Mouse (Mus musculus) liver, postnatal 0 days (tissue): ENCODE results near the gene Prpf8. TPM values are rescaled to one million over a fixed set of nuclear protein-coding genes. Genes with fewer than 3 reads are reported as not detected.

Experiments
- ATAC-seq: fragments of 200-750 bp; cut with Nextera tagmentation; 2 replicates; pipeline ENCODE4 v1.8.0; 2017; ENCODE audit warnings: mild to moderate bottlenecking, moderate library complexity
- DNase-seq: peaks from one replicate; pipeline ENCODE4 v3.0.0-alpha.2; 2016
- H3K27ac ChIP-seq: fragments of 300-500 bp; sonication (generic); 2 replicates; pipeline ENCODE4 v1.5.1; 2014; ENCODE audit warnings: antibody characterized with exemption, moderate library complexity, mild to moderate bottlenecking, low read depth
- H3K27me3 ChIP-seq: fragments of 300-500 bp; sonication (generic); 2 replicates; pipeline ENCODE4 v1.6.1; 2014; ENCODE audit warnings: low read length, control low read depth, mixed read lengths; ENCODE audit not compliant: insufficient read depth
- H3K36me3 ChIP-seq: fragments of 300-500 bp; sonication (generic); replicated peaks from 2 replicates; pipeline ENCODE4 v1.6.1; 2014; ENCODE audit warnings: mild to moderate bottlenecking, control low read depth, low read length, moderate library complexity, mixed read lengths; ENCODE audit not compliant: insufficient read depth
- H3K4me1 ChIP-seq: fragments of 300-500 bp; sonication (generic); 2 replicates; pipeline ENCODE4 v1.6.1; 2014; ENCODE audit warnings: antibody characterized with exemption, mild to moderate bottlenecking, control low read depth; ENCODE audit not compliant: insufficient read depth
- H3K4me2 ChIP-seq: fragments of 300-500 bp; sonication (generic); 2 replicates; pipeline ENCODE4 v1.6.1; 2014; ENCODE audit warnings: low read depth, mild to moderate bottlenecking, low read length, moderate library complexity, mixed read lengths
- H3K4me3 ChIP-seq: fragments of 300-500 bp; sonication (generic); 2 replicates; pipeline ENCODE4 v1.5.1; 2014; ENCODE audit warnings: low read depth, low read length
- H3K9ac ChIP-seq: fragments of 300-500 bp; sonication (generic); replicated peaks from 2 replicates; pipeline ENCODE4 v1.6.1; 2014; ENCODE audit warnings: mild to moderate bottlenecking, moderate library complexity
- H3K9me3 ChIP-seq: fragments of 300-500 bp; sonication (generic); 2 replicates; pipeline ENCODE4 v1.6.1; 2016; ENCODE audit warnings: mild to moderate bottlenecking, control low read depth, low read length, mixed read lengths
- CTCF ChIP-seq: sonication (generic); IDR thresholded peaks from 2 replicates; pipeline ENCODE4 v1.5.1; 2016; ENCODE audit warnings: antibody characterized with exemption, low read depth
- EP300 ChIP-seq: IDR thresholded peaks from 2 replicates; pipeline ENCODE4 v1.6.1; 2016; ENCODE audit warnings: antibody characterized with exemption, low read depth, mild to moderate bottlenecking
- WGBS: fragments of 180-500 bp; shearing (Covaris S2); extraction: QIAGEN DNeasy Blood & Tissue Kit; methylation state at CpG from one replicate; pipeline ENCODE4 v1.1.7; 2014; ENCODE audit not compliant: insufficient replicate concordance; 5-methylcytosine and 5-hydroxymethylcytosine counted together
- polyA plus RNA-seq: library from polyadenylated mRNA; unstranded; fragments of >200 nt; fragmentation: Nextera tagmentation; extraction: Ambion mirVana; gene quantifications from 2 replicates; pipeline ENCODE4 v1.2.1, GENCODE M21; 2015

Prpf8 gene
- polyA plus RNA-seq, 1 experiment from 2014 or later, result 13.9 TPM

DNA sequence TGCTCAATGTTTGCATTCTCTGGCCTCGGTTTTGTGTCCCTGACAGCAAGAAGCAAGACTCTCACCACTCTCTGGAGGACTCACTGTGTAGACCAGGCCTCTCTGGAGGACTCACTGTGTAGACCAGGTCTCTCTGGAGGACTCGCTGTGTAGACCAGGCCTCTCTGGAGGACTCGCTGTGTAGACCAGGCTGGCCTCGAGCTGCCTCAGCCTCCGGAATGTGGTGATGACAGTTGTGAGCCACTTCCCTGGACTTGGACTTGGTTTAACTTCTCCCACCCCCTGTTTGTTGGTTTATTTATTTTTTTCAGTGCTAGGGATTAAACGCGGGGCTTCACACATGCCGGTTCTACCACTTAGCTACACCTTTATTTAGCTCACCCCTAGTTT, 50.4 kb downstream of the Prpf8 start:
- ATAC-seq, result no peak
- WGBS, result 75% methylated on average over 8 of the region's 8 CpGs
- peaks cover 22% of the 10 kb centered on the region for H3K4me1 ChIP-seq

DNA sequence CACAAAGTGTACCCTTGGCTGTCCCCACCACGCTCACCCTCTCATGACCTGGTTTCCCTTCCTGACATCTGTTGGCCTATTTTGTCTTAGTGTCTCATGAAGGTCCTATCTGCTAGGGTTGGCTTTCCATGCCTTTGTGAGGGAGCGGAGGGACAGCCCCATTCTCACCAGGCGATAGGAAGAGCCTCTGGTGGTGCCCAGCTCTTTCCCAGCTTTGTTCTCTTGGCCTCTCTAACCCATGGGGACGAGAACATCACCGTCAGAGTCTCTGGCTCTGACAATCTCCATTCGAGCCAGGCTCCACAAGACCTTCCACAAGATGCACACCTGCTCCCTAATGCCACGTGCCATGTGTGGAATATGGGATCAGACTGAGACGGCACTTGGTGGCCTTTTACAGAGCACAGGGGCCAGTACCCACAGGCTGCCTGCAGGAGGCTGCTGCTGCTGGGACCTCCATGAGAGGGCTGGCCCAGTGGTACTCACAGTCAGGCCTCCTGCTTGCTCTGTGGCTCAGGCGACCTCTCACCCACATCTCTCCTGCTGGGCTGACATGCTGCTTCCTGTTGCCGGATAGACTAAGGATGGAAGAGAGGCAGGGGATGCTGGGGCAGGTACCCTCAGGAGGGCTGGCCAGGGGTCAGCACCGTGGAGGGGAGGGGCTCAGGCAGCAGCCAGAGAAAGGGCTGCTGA, 51.0 kb downstream of the Prpf8 start:
- Histone ChIP-seq H3K27ac (0 out of 2 replicates have a peak overlapping the region, but pooled peaks have one; percentile 1), H3K27me3 (no peaks in the 10 kb centered on the region), H3K4me2 (no peak overlapping the region), H3K9ac (no peak overlapping the region), H3K4me3 (no peak overlapping the region), H3K4me1 (peaks cover 21% of the 10 kb centered on the region), H3K36me3 (no peaks in the 10 kb centered on the region; the same call in 1 of the 2 replicates), H3K9me3 (no peaks in the 10 kb centered on the region)
- WGBS, result 66% methylated on average over 11 of the region's 11 CpGs
- DNase-seq (peak; percentile 45), ATAC-seq (peak; percentile 31; the same call in 1 of the 2 replicates)
- no peak for TF ChIP-seq EP300
- peak; percentile 16; the same call in 1 of the 2 replicates for TF ChIP-seq CTCF

More for the DNA sequence above, 50.4 kb downstream of the Prpf8 start:
- Histone ChIP-seq H3K4me2 (no peak overlapping the region), H3K9me3 (no peaks in the 10 kb centered on the region), H3K27ac (no peak overlapping the region), H3K9ac (no peak overlapping the region), H3K4me3 (no peak overlapping the region), H3K36me3 (no peaks in the 10 kb centered on the region; the same call in 1 of the 2 replicates), H3K27me3 (no peaks in the 10 kb centered on the region)
- no peak for DNase-seq
- TF ChIP-seq CTCF (no peak), EP300 (no peak)

DNA sequence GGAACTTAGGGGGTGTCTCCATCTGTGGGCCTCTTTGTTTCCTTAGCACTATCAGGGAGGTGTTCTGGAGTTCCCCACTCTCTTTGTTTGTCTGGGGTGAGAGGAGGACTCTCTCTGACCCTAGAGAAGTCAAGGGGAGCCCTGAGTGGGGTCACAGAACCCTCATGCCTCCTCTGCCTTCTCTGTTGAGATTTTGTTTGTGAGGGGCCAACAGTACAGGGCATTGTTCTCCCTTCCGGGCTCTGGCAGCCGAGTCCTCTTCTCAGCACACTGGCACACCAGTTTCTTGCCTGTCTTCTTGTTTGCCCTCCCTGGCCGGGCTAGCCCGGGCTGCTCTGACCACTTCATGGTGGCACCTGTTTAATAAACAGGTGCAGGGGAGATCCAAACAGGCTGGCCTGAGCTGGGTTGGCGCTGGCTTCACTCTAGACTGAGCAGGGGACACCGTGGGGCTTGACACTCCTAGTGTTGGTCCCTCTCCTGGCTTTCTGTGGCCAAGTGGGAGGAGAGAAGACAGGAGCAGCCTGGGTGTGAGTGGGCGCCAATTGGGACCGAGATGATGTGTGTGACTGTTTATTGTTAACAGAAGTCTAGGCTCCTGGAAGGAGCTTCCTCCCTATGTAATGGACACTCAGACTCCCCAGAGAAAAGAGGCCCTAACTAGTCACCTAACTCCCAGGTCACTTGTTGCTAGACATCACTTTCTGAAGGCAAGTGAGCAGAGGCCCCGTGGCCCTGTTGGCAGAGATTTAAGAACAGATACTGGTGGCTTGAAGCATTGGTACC, 51.8 kb downstream of the Prpf8 start:
- peaks cover 5% of the 10 kb centered on the region; the same call in 1 of the 2 replicates for H3K36me3 ChIP-seq
- no peak overlapping the region for H3K9ac ChIP-seq
- peaks cover 19% of the 10 kb centered on the region for H3K4me1 ChIP-seq
- TF ChIP-seq EP300 (no peak), CTCF (no peak)
- no peaks in the 10 kb centered on the region for H3K27me3 ChIP-seq
- no peak for DNase-seq
- 69% methylated on average over 9 of the region's 9 CpGs for WGBS
- H3K4me2 ChIP-seq, result no peak overlapping the region
- no peak for ATAC-seq
- H3K9me3 ChIP-seq, result no peaks in the 10 kb centered on the region
- H3K27ac ChIP-seq, result peak overlapping the region; percentile 37; the same call in 1 of the 2 replicates
- no peak overlapping the region for H3K4me3 ChIP-seq

DNA sequence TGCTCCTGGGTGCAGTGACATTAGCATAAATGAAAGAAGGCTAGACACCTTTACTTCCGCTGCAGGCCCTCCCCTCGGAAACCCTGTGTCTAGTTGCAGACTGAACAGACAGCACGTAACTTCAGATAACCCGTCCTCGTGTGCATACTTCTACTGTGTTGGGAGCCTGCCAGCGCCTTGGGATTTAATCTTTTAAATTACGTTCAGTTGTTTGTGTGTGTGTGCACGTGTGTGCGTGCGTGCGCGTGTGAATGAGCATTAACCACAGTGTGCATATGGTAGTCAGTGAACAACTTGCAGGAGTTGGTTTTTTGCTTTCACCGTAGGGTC, 52.3 kb downstream of the Prpf8 start:
- TF ChIP-seq CTCF (no peak), EP300 (no peak)
- WGBS, result 57% methylated on average over 13 of the region's 13 CpGs
- DNase-seq (no peak), ATAC-seq (no peak)
- no peak overlapping the region for H3K4me2 ChIP-seq
- H3K4me1 ChIP-seq, result peaks cover 19% of the 10 kb centered on the region
- H3K27me3 ChIP-seq, result no peaks in the 10 kb centered on the region
- H3K4me3 ChIP-seq, result no peak overlapping the region
- H3K27ac ChIP-seq, result no peak overlapping the region
- H3K9ac ChIP-seq, result no peak overlapping the region
- no peaks in the 10 kb centered on the region for H3K9me3 ChIP-seq
- H3K36me3 ChIP-seq, result peaks cover 5% of the 10 kb centered on the region; the same call in 1 of the 2 replicates

GRCm38 (mm10) chr11:75540209-75540608, 53.6 kb downstream of the Prpf8 start:
- ATAC-seq (no peak), DNase-seq (no peak)
- Histone ChIP-seq H3K4me3 (no peak overlapping the region), H3K36me3 (peaks cover 5% of the 10 kb centered on the region; the same call in 1 of the 2 replicates), H3K27ac (0 out of 2 replicates have a peak overlapping the region, but pooled peaks have one; percentile 11), H3K4me1 (peaks cover 17% of the 10 kb centered on the region), H3K4me2 (no peak overlapping the region), H3K9ac (no peak overlapping the region), H3K9me3 (no peaks in the 10 kb centered on the region), H3K27me3 (no peaks in the 10 kb centered on the region)
- WGBS, result 75% methylated on average over 8 of the region's 8 CpGs
- TF ChIP-seq EP300 (no peak), CTCF (no peak)
